Mouse (Mus musculus): ENCODE data around the gene Slc25a28. TPM values are rescaled to one million over a fixed set of nuclear protein-coding genes. Genes with fewer than 3 reads are reported as not detected.

The Slc25a28 gene
- polyA plus RNA-seq, 1 experiment from 2014 or later, result 14.3 TPM

DNA sequence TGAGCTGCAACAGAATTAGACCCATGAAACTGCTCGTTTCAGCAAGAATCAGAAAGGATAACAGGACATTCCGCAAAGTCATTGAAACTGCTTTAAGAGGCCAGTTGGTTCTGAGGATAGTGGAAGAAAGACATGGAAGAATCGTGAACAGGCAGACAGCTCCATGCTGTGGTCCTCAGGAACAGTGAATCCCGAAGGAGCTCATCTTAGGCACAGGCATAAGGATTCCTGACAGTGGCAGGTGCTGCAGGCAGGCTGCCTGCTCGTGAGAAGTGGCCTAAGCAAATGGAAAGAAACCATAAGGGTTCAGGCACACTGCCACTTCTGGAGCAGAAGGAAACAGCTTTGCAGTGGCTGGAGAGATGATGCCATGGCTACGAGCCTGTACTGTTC, 25.1 kb upstream of the Slc25a28 start:
- Histone ChIP-seq H3K9ac (no peak overlapping the region), H3K36me3 (peaks cover 43% of the 10 kb centered on the region), H3K27ac (no peak overlapping the region), H3K4me3 (replicated peaks) (no peak overlapping the region), H3K9me3 (replicated peaks) (no peaks in the 10 kb centered on the region), H3K27me3 (no peaks in the 10 kb centered on the region), H3K4me1 (peaks cover 8% of the 10 kb centered on the region; the same call in 1 of the 2 replicates), H3K4me2 (no peak overlapping the region)
- WGBS, result 84% methylated on average over 6 of the region's 6 CpGs
- ATAC-seq (replicated peaks; ENCODE audit: low FRiP score), result no peak

DNA sequence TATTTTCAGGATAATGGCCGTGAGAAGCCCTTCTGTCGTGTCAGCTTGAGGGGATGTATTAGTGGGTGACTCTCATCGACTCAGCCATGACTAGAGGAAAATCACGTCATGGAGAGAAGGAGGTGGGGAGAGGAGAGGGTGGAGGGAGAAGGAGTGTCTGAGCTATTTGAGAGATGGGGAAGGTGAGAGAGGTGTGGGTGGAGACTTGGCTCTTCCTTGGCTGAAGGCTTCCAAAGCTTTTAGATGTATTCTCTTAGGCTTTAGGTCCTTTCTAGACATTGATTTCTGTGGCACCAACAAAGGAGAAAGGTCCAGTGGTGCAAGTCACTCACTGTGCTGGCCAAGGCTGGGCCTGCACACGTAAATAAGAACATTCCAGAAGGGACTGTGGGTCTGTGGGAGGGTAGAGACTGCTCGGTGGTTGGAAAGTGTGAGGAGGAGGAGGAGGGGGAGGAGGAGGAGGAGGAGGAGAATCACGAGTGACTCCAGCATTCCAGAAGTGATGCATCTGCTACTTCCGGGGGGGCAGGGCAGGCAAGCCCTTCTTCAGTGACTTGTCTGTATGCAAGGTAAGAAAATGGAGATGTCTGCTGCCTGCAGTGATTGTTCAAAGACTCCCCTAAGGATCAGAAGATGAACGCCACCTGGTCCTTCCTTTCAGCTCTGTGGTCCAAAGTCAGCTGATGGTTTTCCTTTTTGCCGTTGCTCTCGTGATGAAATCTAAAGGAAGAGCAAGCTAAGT, 24.5 kb upstream of the Slc25a28 start:
- Histone ChIP-seq H3K36me3 (peaks cover 38% of the 10 kb centered on the region), H3K9me3 (replicated peaks) (no peaks in the 10 kb centered on the region), H3K4me3 (replicated peaks) (no peak overlapping the region), H3K9ac (no peak overlapping the region), H3K27ac (no peak overlapping the region), H3K27me3 (no peaks in the 10 kb centered on the region), H3K4me2 (no peak overlapping the region), H3K4me1 (peaks cover 8% of the 10 kb centered on the region; the same call in 1 of the 2 replicates)
- 55% methylated on average over 11 of the region's 11 CpGs for WGBS
- ATAC-seq (replicated peaks; ENCODE audit: low FRiP score), result no peak

DNA sequence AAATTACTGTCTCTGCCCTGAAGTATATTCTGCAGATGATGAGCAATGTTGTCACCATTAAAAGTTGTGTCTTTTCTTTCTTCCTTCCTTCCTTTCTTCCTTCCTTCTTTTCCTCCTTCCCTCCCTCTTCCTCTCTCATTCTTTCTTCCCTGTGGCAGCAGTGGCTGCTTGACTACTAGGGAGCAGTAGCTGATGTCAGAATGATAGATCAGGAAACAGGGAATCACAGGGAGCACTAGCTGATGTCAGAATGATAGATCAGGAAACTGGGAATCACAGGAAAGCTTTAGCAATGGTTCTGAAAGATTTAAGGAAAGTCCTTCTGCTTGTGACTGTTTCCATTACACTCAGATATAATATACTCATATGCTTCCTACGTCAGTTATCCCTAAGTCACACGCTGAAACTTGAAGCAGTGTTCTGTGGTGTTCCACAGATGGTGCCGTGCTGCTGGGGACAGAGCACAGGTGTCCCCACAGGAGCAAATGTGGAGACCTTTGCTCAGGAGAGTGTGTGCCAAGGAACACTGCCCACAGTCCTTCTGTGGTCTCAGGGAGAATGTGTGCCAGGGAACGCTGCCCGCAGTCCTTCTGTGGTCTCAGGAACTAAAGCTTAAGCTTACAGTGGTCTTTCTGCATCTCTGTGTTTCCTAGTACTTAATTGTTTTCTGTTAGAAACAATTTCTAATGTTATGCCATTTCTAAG, 23.1 kb upstream of the Slc25a28 start:
- no peak overlapping the region for H3K4me3 ChIP-seq (replicated peaks)
- H3K27ac ChIP-seq, result no peak overlapping the region
- no peak overlapping the region for H3K4me2 ChIP-seq
- peaks cover 31% of the 10 kb centered on the region for H3K36me3 ChIP-seq
- H3K27me3 ChIP-seq, result no peaks in the 10 kb centered on the region
- peaks cover 9% of the 10 kb centered on the region; the same call in 1 of the 2 replicates for H3K4me1 ChIP-seq
- no peak overlapping the region for H3K9ac ChIP-seq
- H3K9me3 ChIP-seq (replicated peaks), result no peaks in the 10 kb centered on the region
- ATAC-seq (replicated peaks; ENCODE audit: low FRiP score), result no peak
- 92% methylated on average over 5 of the region's 5 CpGs for WGBS

DNA sequence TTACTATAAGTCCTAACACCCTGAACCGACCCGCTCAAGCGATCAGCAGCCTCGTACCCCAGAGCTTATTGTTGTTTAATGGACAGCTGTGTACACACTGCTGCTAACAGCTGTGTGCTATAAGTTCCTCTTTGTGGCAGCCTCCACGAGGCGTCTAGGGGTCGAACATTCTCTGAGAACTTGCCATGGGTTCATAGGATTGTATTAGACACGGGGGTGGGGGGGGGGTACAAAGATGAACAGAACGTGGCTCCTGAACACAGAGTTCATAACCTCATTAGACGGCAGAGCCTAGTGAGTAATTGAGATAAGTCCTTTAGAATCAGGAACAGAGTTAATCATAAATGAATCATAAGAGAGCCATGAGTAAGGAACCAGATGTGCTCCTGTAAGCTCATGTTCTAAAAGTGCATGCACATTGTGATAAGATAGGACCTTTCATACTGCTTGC, 20.9 kb upstream of the Slc25a28 start:
- H3K27ac ChIP-seq, result peak overlapping the region; percentile 3
- H3K4me3 ChIP-seq (replicated peaks), result no peak overlapping the region
- H3K9me3 ChIP-seq (replicated peaks), result no peaks in the 10 kb centered on the region
- H3K4me1 ChIP-seq, result peaks cover 17% of the 10 kb centered on the region
- no peak; the same call in 1 of the 2 replicates for ATAC-seq (replicated peaks; ENCODE audit: low FRiP score)
- 44% methylated on average over 10 of the region's 10 CpGs for WGBS
- H3K36me3 ChIP-seq, result peaks cover 23% of the 10 kb centered on the region
- H3K9ac ChIP-seq, result no peak overlapping the region
- H3K27me3 ChIP-seq, result no peaks in the 10 kb centered on the region
- no peak overlapping the region for H3K4me2 ChIP-seq

DNA sequence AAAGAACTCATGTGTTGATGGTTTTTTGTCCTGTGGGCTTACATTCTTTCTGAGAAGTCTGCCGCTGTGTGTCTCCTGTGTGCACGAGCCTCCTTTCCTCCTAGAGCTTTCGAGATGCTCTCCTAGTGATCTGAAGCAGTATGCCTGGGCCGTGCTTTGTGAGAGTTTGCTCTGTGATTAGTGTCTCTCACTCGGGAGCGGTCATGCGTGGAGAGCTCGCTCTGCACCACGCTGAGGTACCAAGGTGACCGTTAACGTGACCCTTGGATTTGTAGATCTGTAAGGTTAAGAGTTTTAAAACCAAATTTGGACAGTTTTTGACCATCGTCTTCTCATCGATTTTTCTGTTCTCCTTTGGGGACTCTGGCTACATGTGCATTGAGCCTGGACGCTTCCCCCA, 18.1 kb upstream of the Slc25a28 start:
- no peak for ATAC-seq (replicated peaks; ENCODE audit: low FRiP score)
- 65% methylated on average over 14 of the region's 14 CpGs for WGBS
- Histone ChIP-seq H3K4me3 (replicated peaks) (no peak overlapping the region), H3K27ac (no peak overlapping the region), H3K4me2 (no peak overlapping the region), H3K27me3 (no peaks in the 10 kb centered on the region), H3K36me3 (peaks cover 9% of the 10 kb centered on the region; the same call in 1 of the 2 replicates), H3K9me3 (replicated peaks) (no peaks in the 10 kb centered on the region), H3K9ac (no peak overlapping the region), H3K4me1 (peaks cover 27% of the 10 kb centered on the region)

DNA sequence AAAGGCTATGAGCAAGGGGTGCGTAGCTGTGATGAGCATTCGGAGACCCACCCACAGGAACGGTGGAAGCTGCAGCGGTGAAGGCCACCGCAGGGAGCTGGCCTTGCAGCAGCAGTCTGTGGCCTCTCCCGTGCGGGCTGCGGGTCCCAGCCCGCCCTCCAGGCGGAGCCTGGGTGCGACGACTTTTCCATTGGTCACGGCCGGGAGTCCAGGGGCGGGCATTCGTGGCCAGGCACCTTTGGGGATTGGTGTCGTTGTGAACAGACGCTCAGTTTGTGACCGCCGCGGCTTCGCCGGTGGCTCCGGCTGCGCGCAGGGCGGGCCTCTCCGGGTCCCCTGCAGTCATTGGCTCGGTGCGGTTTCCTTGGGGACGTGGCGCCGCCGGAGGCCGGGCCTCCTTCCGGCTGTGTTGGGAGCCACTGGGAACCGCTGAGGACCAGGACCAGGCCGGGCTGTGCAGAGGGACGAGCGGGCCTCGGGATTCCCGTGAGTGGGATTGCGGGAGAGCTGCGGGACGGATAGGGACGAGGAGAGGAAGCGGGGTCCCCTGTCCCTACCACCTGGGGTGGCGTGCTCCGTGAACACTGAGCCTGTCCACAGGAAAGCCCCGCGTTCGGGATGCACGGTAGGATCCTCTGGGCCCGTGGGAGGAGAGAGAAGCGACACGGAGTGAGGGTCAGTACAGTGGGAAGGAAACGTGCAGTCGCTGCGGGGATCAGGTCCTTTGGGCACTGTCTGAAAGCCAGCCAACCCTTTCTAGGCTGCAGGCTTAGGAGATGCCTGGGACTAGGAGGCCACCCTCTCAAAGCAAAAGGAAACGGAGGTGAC, 15.0 kb upstream of the Slc25a28 start, which contains the start of gene Entpd7:
Entpd7 (plus strand) TSS at position 254 of the 828 bp plus-strand sequence.
- Histone ChIP-seq H3K27ac (peak within 1 kb of the TSS; percentile 73), H3K36me3 (peaks cover 9% of the 10 kb centered on the region; the same call in 1 of the 2 replicates), H3K4me2 (peak within 1 kb of the TSS; percentile 73), H3K4me3 (replicated peaks) (peak within 1 kb of the TSS; percentile 86), H3K27me3 (no peaks in the 10 kb centered on the region), H3K4me1 (peaks cover 19% of the 10 kb centered on the region), H3K9me3 (replicated peaks) (no peaks in the 10 kb centered on the region), H3K9ac (peak within 1 kb of the TSS; percentile 76)
- peak; percentile 98 for ATAC-seq (replicated peaks; ENCODE audit: low FRiP score)
- under 1% methylated on average over 60 of the region's 60 CpGs for WGBS

DNA sequence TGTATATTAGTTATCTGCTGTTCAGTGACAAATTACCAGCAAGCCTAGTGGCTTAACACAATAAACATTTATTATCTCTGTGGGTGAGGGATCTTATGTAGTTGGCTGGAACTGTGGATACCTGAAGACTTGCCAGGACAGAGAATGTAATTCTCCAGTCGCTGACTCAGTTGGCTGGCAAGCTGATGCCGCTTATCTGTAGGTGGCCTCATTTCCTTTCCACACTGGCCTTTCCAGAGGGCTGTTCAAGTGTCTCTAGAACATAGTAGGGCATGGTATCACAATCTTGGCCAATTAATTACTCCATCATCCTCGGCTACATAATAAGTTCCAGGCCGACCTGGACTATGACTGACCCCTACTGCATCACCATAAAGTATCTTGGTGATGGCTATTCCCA, 6.9 kb upstream of the Slc25a28 start:
- WGBS, result 93% methylated on average over 4 of the region's 4 CpGs
- Histone ChIP-seq H3K4me3 (replicated peaks) (no peak overlapping the region), H3K9ac (no peak overlapping the region), H3K27ac (no peak overlapping the region), H3K4me1 (peaks cover 2% of the 10 kb centered on the region), H3K36me3 (no peaks in the 10 kb centered on the region), H3K4me2 (no peak overlapping the region), H3K27me3 (no peaks in the 10 kb centered on the region), H3K9me3 (replicated peaks) (no peaks in the 10 kb centered on the region)
- ATAC-seq (replicated peaks; ENCODE audit: low FRiP score), result no peak

DNA sequence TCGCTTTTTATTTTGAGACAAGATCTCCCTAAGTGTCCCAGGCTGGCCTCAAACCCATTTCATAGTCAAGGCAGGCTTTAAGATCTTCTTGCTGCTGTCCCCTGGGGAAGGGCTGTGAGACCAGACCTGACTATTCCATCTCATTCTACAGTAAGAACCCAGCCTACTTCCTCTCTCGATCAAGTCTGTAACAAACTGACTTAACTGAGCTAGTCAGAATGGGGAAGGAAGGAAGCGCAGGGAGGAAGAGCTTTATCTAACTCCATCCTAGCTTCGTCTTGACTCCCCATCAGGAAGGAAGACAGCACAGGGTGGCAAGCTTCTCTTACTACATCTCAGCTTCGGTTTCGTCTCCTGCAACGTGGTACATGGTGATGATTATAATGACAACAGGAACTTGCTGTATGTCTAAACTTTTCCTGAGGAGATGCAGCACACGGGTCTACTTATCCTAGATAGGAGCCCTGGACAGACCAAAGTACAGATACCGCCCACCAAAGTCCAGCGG, 4.8 kb upstream of the Slc25a28 start:
- WGBS, result 78% methylated on average over 10 of the region's 10 CpGs
- Histone ChIP-seq H3K27me3 (no peaks in the 10 kb centered on the region), H3K4me1 (peaks cover 12% of the 10 kb centered on the region), H3K36me3 (no peaks in the 10 kb centered on the region), H3K4me3 (replicated peaks) (no peak overlapping the region), H3K9ac (no peak overlapping the region), H3K4me2 (no peak overlapping the region), H3K27ac (no peak overlapping the region), H3K9me3 (replicated peaks) (no peaks in the 10 kb centered on the region)
- ATAC-seq (replicated peaks; ENCODE audit: low FRiP score), result no peak

DNA sequence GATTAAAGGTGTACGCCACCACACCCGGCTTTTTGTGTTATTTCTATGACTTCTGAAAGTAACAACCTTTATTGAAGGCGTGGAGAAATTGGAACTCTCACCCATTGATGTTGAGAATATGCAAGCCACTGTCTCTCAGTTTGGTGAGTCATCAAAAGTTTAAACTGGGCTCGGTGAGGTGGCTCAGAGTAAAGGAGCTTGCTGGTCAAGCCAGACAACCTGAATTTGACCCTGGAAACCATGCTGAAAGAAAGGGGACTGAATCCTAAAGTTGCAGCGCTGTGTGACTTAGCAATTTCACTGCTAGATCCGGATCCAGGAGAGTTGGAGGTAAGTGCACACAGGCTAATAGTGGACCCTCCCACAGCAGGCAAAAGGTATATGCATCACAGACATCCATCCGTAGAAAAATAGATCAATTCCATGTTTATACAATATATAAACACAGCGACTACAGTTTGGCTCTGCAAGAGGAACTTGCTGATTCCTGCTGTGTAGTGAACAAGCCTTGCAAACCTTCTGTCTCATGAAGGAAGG, 3.9 kb upstream of the Slc25a28 start:
- no peak for ATAC-seq (replicated peaks; ENCODE audit: low FRiP score)
- Histone ChIP-seq H3K27ac (no peak overlapping the region), H3K9me3 (replicated peaks) (no peaks in the 10 kb centered on the region), H3K4me2 (no peak overlapping the region), H3K36me3 (no peaks in the 10 kb centered on the region), H3K4me1 (peaks cover 14% of the 10 kb centered on the region), H3K27me3 (no peaks in the 10 kb centered on the region), H3K4me3 (replicated peaks) (no peak overlapping the region), H3K9ac (no peak overlapping the region)
- WGBS, result 81% methylated on average over 8 of the region's 8 CpGs

DNA sequence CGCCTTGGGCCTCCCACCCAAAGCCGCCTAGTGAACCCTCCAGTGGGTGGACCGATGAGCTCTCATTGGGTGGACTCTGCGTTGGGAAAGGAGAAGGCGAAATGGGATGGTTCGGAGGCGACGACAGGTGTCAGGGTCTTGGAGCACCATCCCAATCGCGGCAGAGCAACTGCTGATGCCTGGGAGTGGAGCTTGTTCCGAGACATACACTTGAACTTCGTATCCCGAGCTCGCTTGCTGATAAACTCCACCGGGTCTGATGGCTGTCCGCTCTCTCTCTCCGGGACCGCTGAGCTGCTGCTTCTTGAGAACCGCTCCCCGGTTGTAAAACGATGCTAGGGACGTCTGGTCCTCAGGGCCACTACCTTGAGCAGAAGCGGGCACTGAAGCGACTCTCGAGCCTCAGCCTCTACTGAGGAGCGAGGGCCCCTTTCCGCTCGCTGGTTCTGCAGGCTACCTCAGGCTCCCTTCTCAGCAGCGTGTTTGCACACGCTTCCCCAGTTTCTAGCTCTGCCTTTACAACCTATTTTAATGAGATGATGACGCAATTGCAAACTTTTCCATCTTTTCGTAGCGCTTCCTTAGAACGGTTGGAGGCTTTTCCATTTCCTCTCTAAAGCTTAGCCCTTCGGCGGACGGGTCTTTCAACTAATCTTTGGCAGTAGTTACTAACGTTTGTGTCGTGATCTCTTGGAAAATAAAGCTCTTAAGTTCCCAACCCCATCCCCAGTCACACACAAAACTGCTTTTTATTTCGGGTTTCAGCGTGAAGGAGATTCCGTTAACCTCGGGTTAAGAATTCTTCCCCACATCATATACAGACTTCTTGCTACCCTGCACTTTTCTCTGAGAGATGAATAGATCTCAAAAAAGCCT, 1.1 kb upstream of the Slc25a28 start:
- 1% methylated on average over 43 of the region's 43 CpGs for WGBS

DNA sequence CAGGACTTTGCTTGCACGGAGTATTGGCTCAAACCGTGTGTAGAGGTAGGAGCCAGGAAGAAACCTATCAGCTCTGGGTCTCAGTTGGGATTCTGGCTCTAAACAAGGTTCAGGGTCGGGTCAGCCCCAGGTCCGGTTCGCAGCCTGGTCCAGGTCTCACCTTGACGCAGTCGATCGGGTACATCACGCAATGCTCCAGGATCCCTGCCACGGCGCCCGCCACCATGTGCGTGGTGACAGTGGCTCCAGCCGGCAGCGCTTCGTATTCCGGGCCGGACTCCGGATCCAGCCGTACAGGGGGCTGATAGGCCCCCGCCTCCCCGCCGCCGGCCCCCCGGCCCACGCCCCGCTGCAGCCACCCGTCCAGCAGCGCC, 378 bp downstream of the Slc25a28 start:
- no peaks in the 10 kb centered on the region for H3K27me3 ChIP-seq
- peak; percentile 1; the same call in 1 of the 2 replicates for ATAC-seq (replicated peaks; ENCODE audit: low FRiP score)
- H3K4me3 ChIP-seq (replicated peaks), result peak overlapping the region; percentile 93
- peak overlapping the region; percentile 93 for H3K9ac ChIP-seq
- H3K4me2 ChIP-seq, result peak overlapping the region; percentile 70
- peak overlapping the region; percentile 86 for H3K27ac ChIP-seq
- 0% methylated on average over 27 of the region's 29 CpGs for WGBS
- no peaks in the 10 kb centered on the region for H3K36me3 ChIP-seq
- peaks cover 26% of the 10 kb centered on the region for H3K4me1 ChIP-seq
- H3K9me3 ChIP-seq (replicated peaks), result no peaks in the 10 kb centered on the region

More for the DNA sequence above, 1.1 kb upstream of the Slc25a28 start:
- H3K4me3 ChIP-seq (replicated peaks), result peak overlapping the region; percentile 93
- ATAC-seq (replicated peaks; ENCODE audit: low FRiP score), result no peak
- H3K9ac ChIP-seq, result peak overlapping the region; percentile 70
- H3K9me3 ChIP-seq (replicated peaks), result no peaks in the 10 kb centered on the region
- peaks cover 26% of the 10 kb centered on the region for H3K4me1 ChIP-seq
- H3K4me2 ChIP-seq, result peak overlapping the region; percentile 91
- H3K27ac ChIP-seq, result peak overlapping the region; percentile 100
- no peaks in the 10 kb centered on the region for H3K27me3 ChIP-seq
- H3K36me3 ChIP-seq, result no peaks in the 10 kb centered on the region

Data from kidney, embryonic 15.5 days (tissue).